ENCODE assay signal across 8 mouse cellular contexts in the genomic region with DNA sequence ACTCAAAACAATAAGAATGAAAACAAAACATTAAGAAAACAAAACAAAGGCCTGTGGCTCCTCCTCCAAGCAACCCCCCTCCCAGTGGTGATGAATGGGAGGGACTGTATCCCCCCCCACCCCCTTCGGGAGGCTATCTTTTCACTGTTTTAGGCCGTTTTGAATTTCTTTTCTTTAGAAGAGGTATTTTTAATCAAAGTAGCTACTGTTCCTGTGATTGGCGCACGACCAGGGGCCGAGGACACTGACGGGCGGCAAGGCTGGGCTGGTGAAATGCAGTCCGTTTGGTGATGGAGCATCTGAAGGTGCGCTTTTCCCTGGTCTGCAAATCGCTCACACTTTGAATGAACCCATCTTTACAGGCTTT. TPM values are rescaled to one million over a fixed set of nuclear protein-coding genes. Genes with fewer than 3 reads are reported as not detected.
DNase-seq lines count a peak whose midpoint lies in the region; ATAC-seq and TF ChIP-seq lines count a peak whose summit lies in the region.

A gene (plus strand): TSS at position 165 of the 367 bp plus-strand sequence.

- intact Hi-C loops in gastrocnemius, adult 2 months (cut with DNase I) = loop anchor here (5.0 to 10.0 kb wide), 2 partner anchors 778 to 905 kb away; a partner anchor contains a TSS
- intact Hi-C loops in left cerebral cortex, postnatal 4 days (cut with DNase I) = loop anchor here (10.0 kb wide), 1 partner anchor 122 kb away; a partner anchor contains a TSS

- H3K36me3 ChIP-seq in thymus, adult 2 months (ENCODE audit: control insufficient read depth, insufficient read depth, low read length) = no peaks in the 10 kb centered on the region
- H3K36me3 ChIP-seq in hindbrain, embryonic 15.5 days = no peaks in the 10 kb centered on the region
- no peaks in the 10 kb centered on the region for H3K36me3 ChIP-seq in midbrain, embryonic 15.5 days (replicated peaks)

- peak within 1 kb of the TSS; percentile 51 for H3K27ac ChIP-seq in thymus, adult 2 months (ENCODE audit: control insufficient read depth, insufficient read depth, low read length)
- H3K27ac ChIP-seq in gastrocnemius, adult 2 months = peak within 1 kb of the TSS; percentile 100
- peak within 1 kb of the TSS; percentile 98 for H3K27ac ChIP-seq in hindbrain, embryonic 15.5 days (replicated peaks)
- peak within 1 kb of the TSS; percentile 99 for H3K27ac ChIP-seq in midbrain, embryonic 15.5 days

- no peak for DNase-seq in thymus, adult 2 months
- no peak for DNase-seq in thymus, postnatal 4 days
- DNase-seq in cerebellum, postnatal 10 days = peak; percentile 75 to 80
- peak; percentile 38 for DNase-seq in gastrocnemius, adult 2 months
- peak; percentile 51 for DNase-seq in left cerebral cortex, postnatal 4 days
- DNase-seq in spleen, postnatal 4 days (ENCODE audit: low spot score in 2 of 2) = no peak

- H3K4me2 ChIP-seq in hindbrain, embryonic 15.5 days = peak within 1 kb of the TSS; percentile 62
- peak within 1 kb of the TSS; percentile 55 for H3K4me2 ChIP-seq in midbrain, embryonic 15.5 days

- H3K4me3 ChIP-seq in thymus, adult 2 months (ENCODE audit: control insufficient read depth, insufficient read depth, low read length) = peak within 1 kb of the TSS; percentile 90
- peak within 1 kb of the TSS; percentile 86 for H3K4me3 ChIP-seq in gastrocnemius, adult 2 months
- peak within 1 kb of the TSS; percentile 69 for H3K4me3 ChIP-seq in hindbrain, embryonic 15.5 days
- H3K4me3 ChIP-seq in midbrain, embryonic 15.5 days = peak within 1 kb of the TSS; percentile 73

- TF ChIP-seq POLR2A in thymus, adult 2 months (IDR thresholded peaks at IDR 0.05; ENCODE audit: control insufficient read depth, extremely low read depth, insufficient read depth, low read length, poor library complexity) = no peak

- peak within 1 kb of the TSS; percentile 87 for H3K9ac ChIP-seq in hindbrain, embryonic 15.5 days
- peak within 1 kb of the TSS; percentile 93 for H3K9ac ChIP-seq in midbrain, embryonic 15.5 days

- peaks cover 2% of the 10 kb centered on the region for H3K4me1 ChIP-seq in thymus, adult 2 months (replicated peaks; ENCODE audit: control insufficient read depth, insufficient read depth, low read length)
- peaks cover 25% of the 10 kb centered on the region for H3K4me1 ChIP-seq in hindbrain, embryonic 15.5 days (replicated peaks)
- H3K4me1 ChIP-seq in midbrain, embryonic 15.5 days = peaks cover 31% of the 10 kb centered on the region

- TF ChIP-seq CTCF in thymus, adult 2 months (IDR thresholded peaks at IDR 0.05; ENCODE audit: borderline replicate concordance, control insufficient read depth, extremely low read depth, insufficient read depth, low read length, poor library complexity) = no peak
- no peak for TF ChIP-seq CTCF in gastrocnemius, adult 2 months (IDR thresholded peaks at IDR 0.05)

- ATAC-seq in hindbrain, embryonic 15.5 days (ENCODE audit: low FRiP score, low read depth) = peak; percentile 27
- ATAC-seq in midbrain, embryonic 15.5 days (replicated peaks) = peak; percentile 48

- no peaks in the 10 kb centered on the region for H3K27me3 ChIP-seq in thymus, adult 2 months (ENCODE audit: control insufficient read depth, insufficient read depth, low read length)
- no peaks in the 10 kb centered on the region for H3K27me3 ChIP-seq in hindbrain, embryonic 15.5 days
- H3K27me3 ChIP-seq in midbrain, embryonic 15.5 days (replicated peaks) = no peaks in the 10 kb centered on the region

- under 1% methylated on average over 10 of the region's 10 CpGs for WGBS in thymus, adult 2 months
- 0% methylated on average over 10 of the region's 10 CpGs for WGBS in hindbrain, embryonic 15.5 days
- under 1% methylated on average over 10 of the region's 10 CpGs for WGBS in midbrain, embryonic 15.5 days

- H3K9me3 ChIP-seq in hindbrain, embryonic 15.5 days = no peaks in the 10 kb centered on the region
- no peaks in the 10 kb centered on the region for H3K9me3 ChIP-seq in midbrain, embryonic 15.5 days

RNA-seq across cellular contexts. Expression of the gene that starts here (rescaled TPM):
- polyA plus RNA-seq in thymus, adult 2 months (2012; rRNA removed) = 4.3 and 5.2 TPM in 2 replicates
- total RNA-seq in gastrocnemius, adult 2 months (2021) = 10 to 100 TPM in 1 of 2 experiments, 1 to 10 TPM in 1; 9.0 to 10.7 TPM
- polyA plus RNA-seq in hindbrain, embryonic 15.5 days (2015; fragmentation: Nextera tagmentation; extraction: Ambion mirVana) = 76.7 and 86.3 TPM in 2 replicates
- total RNA-seq in left cerebral cortex, postnatal 4 days (2021) = 100 to 1,000 TPM; 159 to 161 TPM
- polyA plus RNA-seq in midbrain, embryonic 15.5 days (2015; fragmentation: Nextera tagmentation; extraction: Ambion mirVana) = 91.8 and 92.4 TPM in 2 replicates

Comparison
In these comparisons a context has a peak if more than half of its experiments do, and no peak if none do; other contexts are left out.
1. RNA of the gene that starts here (total RNA-seq): 159 to 161 TPM in left cerebral cortex, postnatal 4 days; 9.0 to 10.7 TPM in gastrocnemius, adult 2 months; every median in the first group is over 10 times any median in the second.
2. RNA of the gene that starts here (polyA plus RNA-seq): 91.8 to 92.4 TPM in midbrain, embryonic 15.5 days and 76.7 to 86.3 TPM in hindbrain, embryonic 15.5 days; 4.3 to 5.2 TPM in thymus, adult 2 months; every median in the first group is over 10 times any median in the second.
3. DNase-seq: peak in cerebellum, postnatal 10 days (2 of 2), gastrocnemius, adult 2 months (single experiment) and left cerebral cortex, postnatal 4 days (single experiment); none in thymus, adult 2 months (single experiment), thymus, postnatal 4 days (single experiment) and spleen, postnatal 4 days (0 of 2).
4. Peak in every context shown above with its lines, with median percentiles within 50 percentile points of each other: H3K27ac ChIP-seq and H3K4me3 ChIP-seq.